Mouse (Mus musculus) midbrain, embryonic 14.5 days (tissue): Measurements from ENCODE around the gene Rpl38. TPM values are rescaled to one million over a fixed set of nuclear protein-coding genes. Genes with fewer than 3 reads are reported as not detected.

ENCODE experiments used
- ATAC-seq: fragments of 200-750 bp; cut with Nextera tagmentation; 2 replicates; pipeline ENCODE4 v1.8.0; 2017; ENCODE audit warnings: moderate number of reproducible peaks, moderate library complexity; ENCODE audit not compliant: low FRiP score, low TSS enrichment
- DNase-seq: peaks from one replicate; pipeline ENCODE4 v3.0.0-alpha.2; 2015
- H3K27ac ChIP-seq: fragments of 300-500 bp; sonication (generic); replicated peaks from 2 replicates; pipeline ENCODE4 v1.5.1; 2014; ENCODE audit warnings: mild to moderate bottlenecking, low read depth, low read length, moderate library complexity
- H3K27me3 ChIP-seq: fragments of 300-500 bp; sonication (generic); 2 replicates; pipeline ENCODE4 v1.6.1; 2014; ENCODE audit warnings: low read length, control low read depth, mixed read lengths; ENCODE audit not compliant: control insufficient read depth, insufficient read depth
- H3K36me3 ChIP-seq: fragments of 300-500 bp; sonication (generic); 2 replicates; pipeline ENCODE4 v1.6.1; 2014; ENCODE audit warnings: low read length, control low read depth; ENCODE audit not compliant: control insufficient read depth, insufficient read depth
- H3K4me1 ChIP-seq: fragments of 300-500 bp; sonication (generic); 2 replicates; pipeline ENCODE4 v1.6.1; 2014; ENCODE audit warnings: mild to moderate bottlenecking, antibody characterized with exemption, low read length, control low read depth; ENCODE audit not compliant: control insufficient read depth, insufficient read depth
- H3K4me2 ChIP-seq: fragments of 300-500 bp; sonication (generic); 2 replicates; pipeline ENCODE4 v1.6.1; 2014; ENCODE audit warnings: mild to moderate bottlenecking, low read length, moderate library complexity
- H3K4me3 ChIP-seq: fragments of 300-500 bp; sonication (generic); replicated peaks from 2 replicates; pipeline ENCODE4 v1.5.1; 2014; ENCODE audit warnings: low read depth, low read length
- H3K9ac ChIP-seq: fragments of 300-500 bp; sonication (generic); replicated peaks from 2 replicates; pipeline ENCODE4 v1.6.1; 2014; ENCODE audit warnings: mild to moderate bottlenecking, low read length, moderate library complexity
- H3K9me3 ChIP-seq: fragments of 300-500 bp; sonication (generic); 2 replicates; pipeline ENCODE4 v1.6.1; 2016; ENCODE audit warnings: low read length, control low read depth, mixed read lengths; ENCODE audit not compliant: control insufficient read depth
- WGBS: fragments of 180-500 bp; shearing (Covaris S2); extraction: QIAGEN DNeasy Blood & Tissue Kit; methylation state at CpG from one replicate; pipeline ENCODE4 v1.1.7; 2014; 5-methylcytosine and 5-hydroxymethylcytosine counted together
- polyA plus RNA-seq: library from polyadenylated mRNA; unstranded; fragments of >200 nt; fragmentation: Nextera tagmentation; extraction: Ambion mirVana; gene quantifications from 2 replicates; pipeline ENCODE4 v1.2.1, GENCODE M21; 2014

The Rpl38 gene
- polyA plus RNA-seq, result 707 and 859 TPM in 2 replicates

DNA sequence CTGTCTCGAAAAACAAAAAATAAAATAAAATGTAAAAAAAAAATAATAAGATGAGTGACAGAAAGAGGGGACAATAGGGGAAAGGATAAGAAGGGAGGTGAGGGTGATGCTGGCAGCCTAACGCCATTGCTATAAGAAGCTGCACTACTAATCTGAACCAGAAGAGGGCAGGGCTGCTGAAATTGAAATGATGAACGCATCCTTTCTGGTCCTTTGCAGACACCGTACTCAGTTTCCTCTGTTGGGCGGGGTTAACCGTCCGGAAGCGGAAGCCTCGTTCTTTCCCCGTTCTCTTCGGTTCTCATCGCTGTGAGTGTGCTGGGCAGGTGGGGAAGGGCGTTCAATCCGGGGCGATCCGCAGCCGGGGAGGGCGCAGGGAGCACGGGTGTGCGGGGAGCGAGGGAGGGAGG is at the start of gene Rpl38:
Gene Rpl38, plus strand, starts transcription at position 224 of the 410 bp plus-strand sequence.
- peak; percentile 83 for ATAC-seq
- WGBS, result under 1% methylated on average over 18 of the region's 21 CpGs
- peak within 1 kb of the TSS; percentile 86 for H3K4me3 ChIP-seq
- H3K27ac ChIP-seq, result peak within 1 kb of the TSS; percentile 90
- peak within 1 kb of the TSS; percentile 90 for H3K4me2 ChIP-seq
- H3K27me3 ChIP-seq, result no peaks in the 10 kb centered on the region
- H3K9ac ChIP-seq, result peak within 1 kb of the TSS; percentile 93
- peaks cover 10% of the 10 kb centered on the region for H3K4me1 ChIP-seq
- peaks cover 33% of the 10 kb centered on the region for H3K36me3 ChIP-seq
- DNase-seq, result peak; percentile 99
- no peaks in the 10 kb centered on the region for H3K9me3 ChIP-seq

DNA sequence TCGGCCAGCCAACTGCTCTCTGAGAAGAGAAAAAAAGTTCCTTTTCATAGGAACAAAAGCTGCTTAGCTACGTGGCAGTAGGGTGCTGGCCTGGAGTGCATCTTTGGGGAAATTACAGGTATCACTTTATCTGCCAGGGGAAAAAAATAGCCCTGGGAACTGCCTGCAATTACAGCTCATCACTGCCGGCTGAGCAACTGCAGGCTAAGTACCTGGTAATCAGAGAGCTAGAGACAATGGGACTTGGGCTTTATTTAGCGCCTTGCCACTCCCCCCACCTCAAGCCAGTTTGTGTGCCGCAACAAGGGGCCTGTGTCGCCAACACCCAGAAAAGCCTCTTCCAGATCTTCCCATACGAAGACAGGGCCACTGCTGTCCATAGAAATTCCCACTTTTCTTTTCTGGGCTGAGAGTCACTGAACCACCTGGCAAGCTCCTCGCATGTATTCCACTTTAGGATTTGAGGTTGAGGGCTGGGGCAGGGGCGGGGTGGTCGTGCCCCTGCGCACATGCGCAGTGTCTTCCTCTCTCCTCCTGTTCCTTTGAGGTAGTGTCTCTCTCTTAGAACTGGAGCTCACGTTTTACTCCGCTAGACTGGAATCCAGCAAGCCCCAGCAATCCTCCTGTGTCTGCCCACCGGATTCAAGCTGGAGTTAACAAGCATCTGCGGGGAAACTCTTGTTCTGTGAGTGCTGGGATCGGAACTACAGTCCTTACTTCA is 49.5 kb upstream of the Rpl38 start:
- 53% methylated on average over 17 of the region's 17 CpGs for WGBS
- no peak overlapping the region for H3K9ac ChIP-seq
- ATAC-seq (no peak), DNase-seq (no peak)
- no peaks in the 10 kb centered on the region for H3K4me1 ChIP-seq
- H3K27ac ChIP-seq, result no peak overlapping the region
- no peak overlapping the region for H3K4me2 ChIP-seq
- no peak overlapping the region for H3K4me3 ChIP-seq
- no peaks in the 10 kb centered on the region for H3K27me3 ChIP-seq
- H3K9me3 ChIP-seq, result no peaks in the 10 kb centered on the region
- H3K36me3 ChIP-seq, result no peaks in the 10 kb centered on the region

DNA sequence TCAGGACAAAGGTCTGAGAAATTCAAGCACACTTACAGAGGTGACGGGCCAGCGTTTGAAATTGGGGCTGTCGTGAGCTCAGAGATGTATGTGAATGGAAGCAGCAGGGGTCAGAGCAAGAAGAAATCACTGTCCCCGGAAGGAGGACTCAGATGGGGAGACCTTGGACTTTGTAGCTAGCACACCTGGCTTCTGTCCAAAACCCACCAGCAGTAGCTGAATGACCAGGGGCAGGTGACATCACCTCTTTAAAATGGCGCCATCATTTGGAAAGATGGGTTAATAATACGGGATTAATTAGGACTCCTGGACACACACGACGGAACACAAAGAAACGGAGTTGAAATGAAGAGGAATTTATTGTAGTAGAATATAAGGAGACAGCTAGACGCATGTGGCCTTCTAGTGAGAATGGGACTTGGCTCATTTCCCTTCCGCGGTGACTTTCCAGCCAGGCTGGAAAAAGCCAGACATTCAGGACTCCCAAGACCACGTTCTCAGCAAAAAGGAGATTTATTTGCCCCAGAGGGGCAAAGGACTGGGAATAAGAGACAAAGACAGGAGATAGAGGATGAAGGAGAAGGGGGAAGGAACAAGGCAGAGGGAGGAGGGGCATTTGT is 42.1 kb upstream of the Rpl38 start:
- H3K4me3 ChIP-seq, result no peak overlapping the region
- no peak overlapping the region for H3K4me2 ChIP-seq
- WGBS, result 65% methylated on average over 13 of the region's 13 CpGs
- no peak overlapping the region for H3K9ac ChIP-seq
- H3K36me3 ChIP-seq, result no peaks in the 10 kb centered on the region
- DNase-seq (no peak), ATAC-seq (no peak)
- peaks cover 4% of the 10 kb centered on the region for H3K9me3 ChIP-seq
- no peaks in the 10 kb centered on the region for H3K4me1 ChIP-seq
- H3K27ac ChIP-seq, result no peak overlapping the region
- no peaks in the 10 kb centered on the region for H3K27me3 ChIP-seq

DNA sequence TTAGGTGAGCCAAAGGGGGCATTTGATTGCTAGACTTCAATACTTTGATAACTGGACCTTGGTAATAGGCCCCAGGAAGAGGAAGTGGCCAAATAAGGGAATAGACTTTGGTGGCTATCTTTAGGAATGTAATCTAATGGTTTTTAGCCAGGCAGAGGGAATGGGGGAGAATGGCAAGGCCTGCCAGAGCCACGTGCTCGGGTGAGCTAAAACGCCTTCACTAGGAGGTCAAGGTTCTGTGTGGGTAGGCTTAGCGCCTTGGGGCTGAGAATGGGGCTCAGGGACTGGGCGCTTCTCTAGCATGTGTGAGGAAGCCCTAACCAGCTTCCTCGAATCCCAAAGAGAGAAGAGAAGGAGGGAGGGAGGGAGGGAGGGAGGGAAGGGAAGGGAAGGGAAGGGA is 41.3 kb upstream of the Rpl38 start:
- no peaks in the 10 kb centered on the region for H3K36me3 ChIP-seq
- no peak overlapping the region for H3K4me3 ChIP-seq
- no peak for DNase-seq
- H3K27ac ChIP-seq, result no peak overlapping the region
- H3K4me2 ChIP-seq, result no peak overlapping the region
- no peaks in the 10 kb centered on the region for H3K4me1 ChIP-seq
- H3K9ac ChIP-seq, result no peak overlapping the region
- no peak for ATAC-seq
- 87% methylated on average over 5 of the region's 6 CpGs for WGBS
- peaks cover 4% of the 10 kb centered on the region for H3K9me3 ChIP-seq
- H3K27me3 ChIP-seq, result no peaks in the 10 kb centered on the region

DNA sequence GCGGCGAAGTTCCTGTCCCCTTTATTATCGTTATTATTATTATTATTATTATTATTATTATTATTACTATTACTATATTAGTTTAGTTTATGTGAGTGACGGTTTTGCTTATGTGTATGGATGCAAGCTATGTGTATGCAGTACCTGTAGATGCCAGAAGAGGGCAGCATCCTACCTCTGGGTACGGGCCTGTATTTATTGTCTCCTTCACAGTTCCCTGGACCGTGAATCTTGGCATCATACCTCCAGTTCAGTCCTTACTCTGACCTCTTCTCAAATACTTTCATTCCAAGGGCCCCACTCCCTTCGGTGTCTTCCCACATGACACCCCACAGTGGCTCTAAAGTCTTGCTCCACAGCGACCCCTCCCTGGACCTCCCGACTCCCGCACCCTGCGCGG is 40.3 kb upstream of the Rpl38 start:
- Histone ChIP-seq H3K4me2 (no peak overlapping the region), H3K9ac (no peak overlapping the region), H3K36me3 (no peaks in the 10 kb centered on the region), H3K27me3 (no peaks in the 10 kb centered on the region), H3K27ac (no peak overlapping the region), H3K4me3 (no peak overlapping the region), H3K9me3 (peaks cover 4% of the 10 kb centered on the region), H3K4me1 (no peaks in the 10 kb centered on the region)
- DNase-seq (no peak), ATAC-seq (no peak)
- WGBS, result 82% methylated on average over 12 of the region's 12 CpGs

DNA sequence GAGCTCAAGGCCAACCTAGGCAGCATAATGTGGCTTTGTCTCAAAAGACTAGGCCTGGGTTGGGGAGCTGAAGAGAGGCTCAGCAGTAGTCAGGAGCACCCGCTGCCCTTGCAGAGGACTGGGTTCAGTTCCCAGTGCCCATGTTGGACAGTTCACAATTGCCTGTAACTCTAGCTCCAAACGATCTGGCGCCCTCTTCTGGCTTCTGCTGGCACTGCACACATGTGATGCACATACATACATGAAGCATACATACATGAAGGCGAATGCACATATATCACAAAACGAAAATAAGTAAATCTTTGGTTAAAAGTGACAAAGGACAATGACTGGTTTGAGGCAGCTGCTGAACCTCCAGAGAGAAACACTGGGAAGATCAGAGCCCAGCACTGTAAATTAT is 38.3 kb upstream of the Rpl38 start:
- Histone ChIP-seq H3K4me1 (no peaks in the 10 kb centered on the region), H3K27me3 (no peaks in the 10 kb centered on the region), H3K9ac (no peak overlapping the region), H3K27ac (no peak overlapping the region), H3K9me3 (peaks cover 4% of the 10 kb centered on the region), H3K4me3 (no peak overlapping the region), H3K36me3 (no peaks in the 10 kb centered on the region), H3K4me2 (no peak overlapping the region)
- 82% methylated on average over 5 of the region's 5 CpGs for WGBS
- DNase-seq (no peak), ATAC-seq (no peak)

DNA sequence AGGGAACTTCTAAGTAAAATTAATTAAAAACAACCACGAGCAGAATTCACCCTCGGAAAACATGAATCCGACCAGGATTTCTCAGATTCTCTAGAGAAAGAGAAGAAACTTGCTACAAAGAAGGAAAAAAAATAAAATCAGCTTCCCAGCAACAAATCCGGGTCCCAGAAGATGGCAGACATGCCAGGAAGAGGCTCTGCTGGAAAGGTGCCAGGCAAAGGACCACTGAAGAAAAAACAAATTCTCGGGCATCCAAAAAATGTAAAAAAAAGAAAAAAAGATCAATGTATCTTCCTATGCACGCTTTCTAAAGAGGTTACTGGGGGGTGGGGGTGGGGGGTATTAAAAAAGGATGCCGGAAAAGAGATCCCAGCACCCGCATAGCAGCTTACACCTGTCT is 36.1 kb upstream of the Rpl38 start:
- no peak for ATAC-seq
- Histone ChIP-seq H3K4me2 (no peak overlapping the region), H3K36me3 (no peaks in the 10 kb centered on the region), H3K4me1 (peaks cover 8% of the 10 kb centered on the region; the same call in 1 of the 2 replicates), H3K27ac (no peak overlapping the region), H3K9me3 (peaks cover 4% of the 10 kb centered on the region), H3K4me3 (no peak overlapping the region), H3K27me3 (no peaks in the 10 kb centered on the region), H3K9ac (no peak overlapping the region)
- WGBS, result 73% methylated on average over 8 of the region's 8 CpGs
- peak; percentile 45 for DNase-seq

DNA sequence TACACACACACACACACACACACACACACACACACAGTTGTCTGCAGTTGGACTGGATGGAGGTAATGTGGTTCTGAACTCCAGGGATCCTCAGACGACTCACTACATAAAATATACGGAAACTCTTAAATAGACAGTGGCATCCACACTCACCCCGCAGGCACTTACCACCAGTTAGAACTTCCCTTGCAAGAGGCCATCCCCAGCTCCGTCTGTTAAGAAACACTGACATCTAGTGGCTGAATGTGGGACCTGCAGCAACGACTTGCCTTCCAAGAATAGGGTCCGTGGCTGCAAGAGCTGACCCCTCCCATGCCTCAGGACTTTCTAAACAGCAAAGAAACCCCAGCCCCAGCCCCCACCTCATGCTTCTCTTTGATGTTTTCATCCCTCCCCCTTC is 32.0 kb upstream of the Rpl38 start:
- DNase-seq, result peak; percentile 97
- H3K36me3 ChIP-seq, result no peaks in the 10 kb centered on the region
- peak overlapping the region; percentile 32; the same call in 1 of the 2 replicates for H3K27ac ChIP-seq
- WGBS, result 0% methylated on average over 6 of the region's 6 CpGs
- no peak overlapping the region for H3K9ac ChIP-seq
- peak overlapping the region; percentile 39 for H3K4me2 ChIP-seq
- H3K4me1 ChIP-seq, result peaks cover 22% of the 10 kb centered on the region; the same call in 1 of the 2 replicates
- peak; percentile 48; the same call in 1 of the 2 replicates for ATAC-seq
- H3K27me3 ChIP-seq, result no peaks in the 10 kb centered on the region
- H3K9me3 ChIP-seq, result no peaks in the 10 kb centered on the region
- H3K4me3 ChIP-seq, result no peak overlapping the region
